Mouse (Mus musculus) large intestine, adult 2 months (tissue): Measurements from ENCODE around the gene Lsm4. TPM values are rescaled to one million over a fixed set of nuclear protein-coding genes. Genes with fewer than 3 reads are reported as not detected.

Experiments used
- DNase-seq: peaks from one replicate; pipeline ENCODE4 v3.0.0-alpha.2; 2012; ENCODE audit warnings: low read depth, low spot score
- WGBS: fragments of 180-500 bp; shearing (Covaris S2); methylation state at CpG from one replicate; pipeline ENCODE4 v1.1.7; 2018; 5-methylcytosine and 5-hydroxymethylcytosine counted together
- polyA plus RNA-seq: library from polyadenylated mRNA; depleted of rRNA; stranded (reverse); fragments of >200 nt; gene quantifications from 2 replicates; pipeline ENCODE4 v1.2.3, GENCODE M21; 2012; rRNA removed

Lsm4 gene
- polyA plus RNA-seq, 1 experiment, result 147 TPM

DNA sequence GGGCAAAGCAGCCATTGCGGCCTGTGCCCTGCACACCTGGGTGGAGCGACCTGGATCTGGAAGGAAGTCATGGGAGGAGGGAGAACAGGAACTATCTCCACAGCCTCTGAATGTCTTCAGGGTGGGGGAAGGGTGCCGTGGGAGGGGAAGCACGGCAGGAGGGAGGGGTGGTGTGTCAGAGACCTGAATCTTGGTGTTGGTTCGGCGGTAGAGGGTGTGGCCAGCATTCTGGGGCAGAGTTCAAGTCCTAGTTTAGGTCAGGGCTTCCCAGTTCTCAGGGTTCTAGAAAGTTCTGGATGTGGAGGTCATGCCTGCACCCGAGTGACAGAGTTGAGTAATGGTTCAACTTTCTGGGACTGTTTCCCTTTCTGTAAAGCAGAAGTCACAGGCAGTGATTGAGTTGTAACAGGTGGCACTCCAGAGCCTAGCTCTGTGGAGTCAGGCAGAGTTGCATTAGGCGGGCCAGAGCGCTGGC is 46.8 kb downstream of the Lsm4 start:
- DNase-seq, result no peak
- 21% methylated on average over 9 of the region's 9 CpGs for WGBS

DNA sequence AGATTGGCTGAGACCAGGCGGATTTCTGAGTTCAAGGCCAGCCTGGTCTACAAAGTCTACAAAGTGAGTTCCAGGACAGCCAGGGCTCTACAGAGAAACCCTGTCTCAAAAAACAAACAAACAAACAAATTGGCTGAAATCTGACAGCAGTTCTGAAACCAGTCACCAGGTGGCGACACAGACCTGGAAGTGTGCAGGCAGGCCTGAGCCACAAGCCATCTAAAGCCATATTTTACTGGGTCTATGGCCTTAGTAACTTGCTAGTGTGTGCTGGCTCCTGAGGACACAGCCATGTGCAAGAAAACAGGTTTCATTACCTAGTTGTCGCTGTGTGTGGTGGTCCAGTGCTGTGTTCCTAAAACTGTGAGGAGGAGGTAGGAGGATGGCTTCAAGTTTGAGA is 47.7 kb downstream of the Lsm4 start:
- 7% methylated on average over 3 of the region's 3 CpGs for WGBS

GRCm38 (mm10) chr8:70721601-70722000 is 48.6 kb downstream of the Lsm4 start:
- DNase-seq, result no peak
- 89% methylated on average over 8 of the region's 8 CpGs for WGBS

More for the DNA sequence above, 47.7 kb downstream of the Lsm4 start:
- no peak for DNase-seq

- 71% methylated on average over 7 of the region's 7 CpGs for WGBS
- DNase-seq, result no peak
These were observed 50.6 kb downstream of the Lsm4 start, which contains the start of gene Pde4c for GRCm38 (mm10) chr8:70723486-70724210. Pde4c (plus strand) TSS chr8:70723720.

DNA sequence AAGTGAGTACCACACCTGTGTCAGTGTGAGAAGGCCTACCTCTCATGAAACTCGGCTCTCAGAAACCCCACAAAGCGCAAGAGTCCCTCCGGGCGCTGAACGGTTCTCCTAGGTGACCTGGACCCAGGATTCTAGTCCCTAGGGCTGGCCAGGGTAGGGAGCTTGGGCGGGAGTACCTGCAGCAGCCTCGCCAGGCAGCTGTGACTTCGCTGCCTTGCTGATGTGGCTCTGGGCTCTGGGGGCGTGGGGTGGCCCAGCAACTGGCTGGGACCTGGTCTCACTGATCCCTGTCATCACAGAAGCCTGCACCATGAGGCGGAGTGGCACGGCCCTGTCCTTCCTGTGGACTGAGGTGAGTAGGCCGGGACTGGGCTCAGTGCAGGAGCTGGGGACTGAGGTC is 51.2 kb downstream of the Lsm4 start:
- no peak for DNase-seq
- 82% methylated on average over 12 of the region's 12 CpGs for WGBS

GRCm38 (mm10) chr8:70725792-70726447 is 52.9 kb downstream of the Lsm4 start:
- DNase-seq, result no peak
- WGBS, result 28% methylated on average over 14 of the region's 14 CpGs

GRCm38 (mm10) chr8:70726721-70727120 is 53.7 kb downstream of the Lsm4 start:
- 55% methylated on average over 11 of the region's 11 CpGs for WGBS

More at GRCm38 (mm10) chr8:70726721-70727120, 53.7 kb downstream of the Lsm4 start:
- DNase-seq, result no peak

Other genes starting within 250 kb of the Lsm4 start
- gene Crtc1, start 233.7 kb upstream of the Lsm4 start, polyA plus RNA-seq, result 7.6 and 9.3 TPM in 2 replicates
- gene Klhl26, start 196.3 kb upstream of the Lsm4 start, polyA plus RNA-seq, result 16.8 and 22.1 TPM in 2 replicates
- gene Tmem59l, start 185.9 kb upstream of the Lsm4 start, polyA plus RNA-seq, result 2.1 and 2.4 TPM in 2 replicates
- gene Crlf1, start 180.1 kb upstream of the Lsm4 start, polyA plus RNA-seq, result 1.1 and 2.0 TPM in 2 replicates
- 137 and 159 TPM in 2 replicates for gene Rex1bd, start 166.5 kb upstream of the Lsm4 start, polyA plus RNA-seq
- gene Uba52, start 162.4 kb upstream of the Lsm4 start, polyA plus RNA-seq, result 768 and 796 TPM in 2 replicates
- 422 and 497 TPM in 2 replicates for gene Fkbp8, start 145.5 kb upstream of the Lsm4 start, polyA plus RNA-seq
- gene Kxd1, start 145.3 kb upstream of the Lsm4 start, polyA plus RNA-seq, result 64.3 and 72.6 TPM in 2 replicates
- 24.9 and 28.2 TPM in 2 replicates for gene Ell, start 133.8 kb upstream of the Lsm4 start, polyA plus RNA-seq
- gene Isyna1, start 78.9 kb upstream of the Lsm4 start, polyA plus RNA-seq, result 103 and 108 TPM in 2 replicates
- 110 and 122 TPM in 2 replicates for gene Ssbp4, start 64.4 kb upstream of the Lsm4 start, polyA plus RNA-seq
- 7.3 and 8.5 TPM in 2 replicates for gene Lrrc25, start 57.1 kb upstream of the Lsm4 start, polyA plus RNA-seq
- 1.8 and 2.2 TPM in 2 replicates for gene Gdf15, start 40.8 kb upstream of the Lsm4 start, polyA plus RNA-seq
- gene Pgpep1, start 12.9 kb upstream of the Lsm4 start, polyA plus RNA-seq, result 52.0 and 73.1 TPM in 2 replicates
- gene Jund, start 25.7 kb downstream of the Lsm4 start, polyA plus RNA-seq, result 345 and 364 TPM in 2 replicates
- gene Iqcn, start 30.2 kb downstream of the Lsm4 start, polyA plus RNA-seq, result 0.01 TPM in 1 of 2 replicates, not detected in the other
- 59.5 and 63.8 TPM in 2 replicates for gene Gm3336, start 45.3 kb downstream of the Lsm4 start, polyA plus RNA-seq
- gene Pde4c, start 50.5 kb downstream of the Lsm4 start, polyA plus RNA-seq, result 7.7 and 7.9 TPM in 2 replicates
- gene Rab3a, start 81.4 kb downstream of the Lsm4 start, polyA plus RNA-seq, result 21.5 and 24.6 TPM in 2 replicates
- 68.6 and 76.1 TPM in 2 replicates for gene Mpv17l2, start 87.7 kb downstream of the Lsm4 start, polyA plus RNA-seq
- gene Pik3r2, start 103.5 kb downstream of the Lsm4 start, polyA plus RNA-seq, result 82.1 and 105 TPM in 2 replicates
- gene Mast3, start 131.8 kb downstream of the Lsm4 start, polyA plus RNA-seq, result 24.2 and 38.6 TPM in 2 replicates
- gene Il12rb1, start 135.2 kb downstream of the Lsm4 start, polyA plus RNA-seq, result 2.4 and 4.2 TPM in 2 replicates
- 22.2 and 25.7 TPM in 2 replicates for gene Arrdc2, start 166.5 kb downstream of the Lsm4 start, polyA plus RNA-seq
- 0.85 and 1.1 TPM in 2 replicates for gene Kcnn1, start 190.0 kb downstream of the Lsm4 start, polyA plus RNA-seq
- 45.3 and 50.8 TPM in 2 replicates for gene Ccdc124, start 200.7 kb downstream of the Lsm4 start, polyA plus RNA-seq
- gene Slc5a5, start 219.5 kb downstream of the Lsm4 start, polyA plus RNA-seq, result 0.45 and 0.55 TPM in 2 replicates
- 3,697 and 4,187 TPM in 2 replicates for gene Rpl18a, start 224.2 kb downstream of the Lsm4 start, polyA plus RNA-seq
- gene Map1s, start 232.7 kb downstream of the Lsm4 start, polyA plus RNA-seq, result 14.3 and 18.8 TPM in 2 replicates